Mouse (Mus musculus) bone marrow macrophage, adult 2 months (primary cell): ENCODE results near the gene Mdm1.

Experiments used
- CTCF ChIP-seq: IDR thresholded peaks from 2 replicates; pipeline ENCODE4 v1.5.1; 2012; ENCODE audit warnings: low read depth, mild to moderate bottlenecking, low read length, moderate library complexity
- POLR2A ChIP-seq: IDR thresholded peaks from 2 replicates; pipeline ENCODE4 v1.6.1; 2012; ENCODE audit warnings: mild to moderate bottlenecking, low read depth, low read length, borderline replicate concordance

GRCm38 (mm10) chr10:118110921-118111301 lies 30.7 kb upstream of the Mdm1 start:
- TF ChIP-seq POLR2A (no peak), CTCF (no peak)
